Mouse (Mus musculus): ENCODE data around the gene Usp3. TPM values are rescaled to one million over a fixed set of nuclear protein-coding genes. Genes with fewer than 3 reads are reported as not detected.

Usp3 gene
- total RNA-seq, 2 experiments from 2014 or later = 13.2 to 15.4 TPM

DNA sequence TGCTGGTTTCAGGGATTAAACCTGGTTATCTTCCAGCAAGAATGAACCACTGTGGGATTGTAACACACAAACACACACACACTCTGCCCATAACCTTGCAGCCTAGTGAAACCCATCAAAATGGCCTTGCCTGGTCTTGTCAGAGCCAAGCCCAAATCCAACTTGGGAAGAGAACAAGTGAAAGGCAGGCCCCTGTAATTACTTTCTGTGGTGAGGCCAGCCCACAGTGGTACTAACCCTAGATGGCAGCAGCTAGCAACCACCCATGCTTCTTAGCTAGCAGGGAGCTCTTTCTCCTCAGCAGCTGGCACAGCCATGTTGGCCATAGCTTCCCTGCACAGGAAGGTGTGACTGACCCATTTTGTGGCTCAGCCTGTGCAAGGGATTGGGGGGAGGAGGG, 79.8 kb downstream of the Usp3 start:
- DNase-seq = no peak
- intact Hi-C loops (cut with DNase I) = loop anchor here (2.0 to 5.0 kb wide), 3 partner anchors 80 to 274 kb away; partner anchors contain the start of gene Usp3

DNA sequence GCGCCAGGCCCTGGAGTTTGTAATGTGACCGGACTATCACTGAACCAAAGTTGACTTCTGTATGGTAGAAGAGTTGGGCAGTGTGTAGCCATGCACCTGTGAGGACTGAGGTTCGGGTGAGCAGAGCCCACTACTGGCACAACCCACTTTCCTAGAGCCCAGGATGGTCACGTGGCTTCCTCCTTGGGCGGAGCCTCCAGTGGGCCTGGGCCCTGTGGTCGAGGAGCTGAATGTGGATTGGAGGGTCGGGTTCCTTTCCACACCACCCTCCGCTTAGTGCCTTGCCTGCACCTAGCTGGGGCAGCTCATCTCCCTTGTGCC, 80.6 kb downstream of the Usp3 start:
- intact Hi-C loops (cut with DNase I) = loop anchor here (2.0 to 5.0 kb wide), 3 partner anchors 80 to 275 kb away; partner anchors contain the start of gene Usp3
- peak; percentile 72 to 78 for DNase-seq

DNA sequence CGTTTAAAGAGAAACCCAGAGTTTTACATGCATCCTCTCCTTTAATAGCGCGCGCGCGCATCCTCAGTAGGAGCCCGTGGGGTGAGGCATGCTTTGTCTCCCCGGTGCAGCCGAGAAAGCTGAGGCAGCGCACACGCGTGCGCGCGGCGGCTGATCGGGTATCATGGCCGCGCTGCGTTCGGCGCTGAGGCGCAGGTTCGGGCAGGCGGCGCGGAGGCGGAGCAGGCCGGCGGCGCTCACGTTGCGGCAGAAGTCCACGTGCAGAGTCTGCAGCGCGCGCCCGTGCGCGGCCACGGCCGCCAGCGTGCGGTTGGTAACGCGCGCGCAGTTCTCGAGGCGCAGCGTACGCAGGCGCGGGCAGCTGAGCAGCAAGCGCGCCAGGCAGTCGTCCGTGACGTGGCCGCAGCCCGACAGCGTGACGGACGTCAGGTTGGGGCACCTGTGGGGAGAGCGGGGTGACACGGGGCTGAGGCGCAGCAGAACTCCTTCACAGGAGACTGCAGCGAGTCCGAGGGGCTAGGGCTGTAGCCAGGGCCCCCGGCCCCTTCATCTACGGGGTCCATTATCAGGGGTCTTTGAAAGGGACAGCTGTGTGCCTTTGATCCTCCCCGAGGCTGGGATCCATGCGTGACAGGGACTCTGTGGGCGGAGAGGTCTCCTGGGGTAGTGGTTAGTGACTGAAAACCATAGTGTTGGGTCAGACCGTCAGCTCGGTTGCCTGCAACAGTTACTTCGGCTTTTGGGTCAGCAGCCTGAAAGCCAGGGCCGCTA, 81.2 kb downstream of the Usp3 start:
- DNase-seq = peak; percentile 88
- intact Hi-C loops (cut with DNase I) = loop anchor here (2.0 to 5.0 kb wide), 3 partner anchors 81 to 276 kb away; partner anchors contain the start of gene Usp3

DNA sequence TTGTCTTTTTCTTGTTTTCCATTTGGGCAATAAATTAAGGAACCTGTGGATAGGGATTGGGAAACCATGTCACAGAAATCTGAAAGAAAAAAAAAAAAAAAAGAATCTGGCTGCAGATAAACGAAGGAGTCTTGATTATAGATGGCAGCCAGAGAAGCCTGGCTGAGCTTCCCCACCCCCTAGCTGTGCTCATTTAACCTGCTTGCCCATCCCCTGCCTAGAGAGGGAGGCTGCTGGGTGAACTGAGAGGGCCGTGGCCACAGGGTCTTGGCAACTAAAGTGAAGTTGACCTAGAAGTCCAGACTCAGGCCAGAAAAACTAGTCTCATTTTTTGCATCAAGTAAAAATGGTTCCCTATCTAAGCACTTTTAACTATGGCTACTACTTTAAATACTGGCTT, 82.0 kb downstream of the Usp3 start:
- no peak for DNase-seq
- intact Hi-C loops (cut with DNase I) = loop anchor here (5.0 kb wide), 2 partner anchors 101 to 276 kb away; no protein-coding TSS in a partner anchor

DNA sequence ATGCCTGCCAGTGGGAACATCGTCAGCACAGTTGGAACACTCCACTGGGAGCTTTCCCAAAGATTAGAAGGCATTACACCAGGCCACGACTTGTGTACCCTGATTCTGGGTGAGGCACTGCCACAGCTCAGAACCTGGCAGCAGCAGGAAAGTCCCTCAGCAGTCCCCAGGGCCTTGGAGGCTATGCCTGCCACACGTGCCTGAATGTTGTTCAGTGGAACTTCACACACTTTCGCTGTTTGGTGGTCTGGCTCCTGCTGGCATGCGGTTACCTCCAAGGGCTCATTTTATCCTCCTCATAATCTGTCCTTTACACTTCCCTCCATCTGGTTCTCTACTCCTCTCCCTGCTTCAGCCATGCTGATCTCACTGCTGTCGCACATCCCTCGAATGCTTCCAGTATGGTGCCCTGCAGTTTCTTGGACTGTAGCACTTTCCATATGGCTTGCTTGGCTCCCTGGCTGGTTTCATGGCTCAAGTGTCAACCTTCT, 82.5 kb downstream of the Usp3 start:
- intact Hi-C loops (cut with DNase I) = loop anchor here (5.0 kb wide), 2 partner anchors 102 to 277 kb away; no protein-coding TSS in a partner anchor
- no peak for DNase-seq

DNA sequence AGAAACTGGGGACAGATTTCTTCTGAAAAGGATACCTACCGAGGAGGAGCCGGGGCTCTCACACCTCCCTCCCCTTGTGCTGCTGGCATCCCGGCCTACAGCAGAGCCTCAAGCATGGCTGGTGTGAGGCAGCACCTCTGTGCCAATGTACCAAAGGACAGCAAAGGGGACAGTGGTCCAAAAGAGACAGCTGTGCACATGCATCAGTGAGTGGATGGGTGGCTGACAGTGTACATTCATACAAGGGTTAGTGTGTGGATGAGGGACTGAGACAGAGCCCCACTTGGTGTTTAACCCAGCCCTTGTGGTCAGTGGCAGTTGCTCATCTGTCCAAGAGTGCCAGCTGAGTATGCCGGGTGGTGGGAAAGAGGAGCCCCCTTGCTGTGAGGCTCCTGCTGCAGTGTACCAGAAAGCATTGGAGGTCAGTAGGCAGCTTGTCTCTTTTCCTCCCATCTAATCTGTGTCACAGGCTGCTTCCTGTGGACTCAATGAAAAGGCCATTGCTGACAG, 84.0 kb downstream of the Usp3 start:
- intact Hi-C loops (cut with DNase I) = loop anchor here (10.0 kb wide), 1 partner anchor 374 kb away; no protein-coding TSS in a partner anchor

DNA sequence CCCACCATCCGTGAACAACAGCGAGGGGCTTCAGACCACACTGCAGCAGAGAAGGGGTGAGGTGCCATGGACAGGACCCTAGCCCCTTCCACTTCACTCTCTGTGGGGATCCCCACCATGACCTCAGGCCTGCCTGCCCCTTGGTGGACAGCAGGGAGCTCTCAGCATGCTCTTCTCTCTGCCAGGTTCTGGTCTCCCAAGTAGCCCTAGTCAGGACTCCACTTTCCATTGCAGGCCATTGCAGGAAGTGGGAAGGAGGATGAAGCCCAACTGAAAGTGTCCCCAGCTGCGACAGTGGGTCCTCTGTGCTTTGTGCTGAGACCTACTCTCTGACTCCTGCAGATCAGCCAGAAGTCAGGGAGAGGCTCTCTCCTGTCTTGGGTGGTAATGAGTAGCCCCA, 85.3 kb downstream of the Usp3 start:
- intact Hi-C loops (cut with DNase I) = loop anchor here (10.0 kb wide), 1 partner anchor 373 kb away; no protein-coding TSS in a partner anchor
- DNase-seq = no peak

More for the DNA sequence above, 84.0 kb downstream of the Usp3 start:
- DNase-seq = no peak

DNA sequence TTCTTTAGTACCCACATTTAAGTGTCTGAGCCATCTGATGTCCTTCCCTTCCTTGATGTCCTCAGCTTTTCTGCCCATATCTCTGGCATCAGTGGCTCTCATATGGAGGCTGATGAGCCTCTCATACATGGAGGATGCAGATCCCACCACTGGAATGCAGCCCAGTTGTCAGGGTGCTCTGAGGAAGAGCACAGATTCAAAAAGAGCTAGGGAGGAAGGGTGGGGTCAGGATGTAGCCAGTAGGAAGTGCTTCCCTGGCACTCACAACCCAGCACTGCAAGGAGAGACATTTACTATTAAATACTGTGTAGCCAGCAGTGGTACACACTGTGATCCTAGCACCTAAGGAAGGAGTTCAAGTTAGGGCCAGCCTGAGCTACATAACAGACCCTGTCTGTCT, 86.5 kb downstream of the Usp3 start:
- intact Hi-C loops (cut with DNase I) = loop anchor here (10.0 kb wide), 1 partner anchor 372 kb away; no protein-coding TSS in a partner anchor
- DNase-seq = no peak

DNA sequence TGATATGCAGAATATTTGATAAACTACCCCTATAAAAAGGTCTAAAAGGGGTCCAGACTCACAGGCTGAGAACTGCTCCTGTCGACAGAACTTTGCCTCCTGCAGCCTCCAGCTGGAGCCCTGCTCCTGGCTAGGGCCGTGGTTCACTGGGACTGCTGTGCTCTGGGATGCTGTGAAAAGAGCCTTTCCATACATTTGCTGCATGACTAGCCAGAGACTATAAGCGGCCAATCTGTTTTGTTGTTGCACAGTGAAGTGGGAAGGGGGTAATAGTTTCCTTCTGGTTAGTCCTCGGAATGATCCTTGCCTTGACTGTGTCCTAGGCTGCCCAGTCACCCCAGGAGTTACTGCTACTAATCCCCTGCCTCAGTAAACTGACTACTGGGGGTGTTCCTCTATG, 86.9 kb downstream of the Usp3 start:
- intact Hi-C loops (cut with DNase I) = loop anchor here (10.0 kb wide), 1 partner anchor 371 kb away; no protein-coding TSS in a partner anchor

DNA sequence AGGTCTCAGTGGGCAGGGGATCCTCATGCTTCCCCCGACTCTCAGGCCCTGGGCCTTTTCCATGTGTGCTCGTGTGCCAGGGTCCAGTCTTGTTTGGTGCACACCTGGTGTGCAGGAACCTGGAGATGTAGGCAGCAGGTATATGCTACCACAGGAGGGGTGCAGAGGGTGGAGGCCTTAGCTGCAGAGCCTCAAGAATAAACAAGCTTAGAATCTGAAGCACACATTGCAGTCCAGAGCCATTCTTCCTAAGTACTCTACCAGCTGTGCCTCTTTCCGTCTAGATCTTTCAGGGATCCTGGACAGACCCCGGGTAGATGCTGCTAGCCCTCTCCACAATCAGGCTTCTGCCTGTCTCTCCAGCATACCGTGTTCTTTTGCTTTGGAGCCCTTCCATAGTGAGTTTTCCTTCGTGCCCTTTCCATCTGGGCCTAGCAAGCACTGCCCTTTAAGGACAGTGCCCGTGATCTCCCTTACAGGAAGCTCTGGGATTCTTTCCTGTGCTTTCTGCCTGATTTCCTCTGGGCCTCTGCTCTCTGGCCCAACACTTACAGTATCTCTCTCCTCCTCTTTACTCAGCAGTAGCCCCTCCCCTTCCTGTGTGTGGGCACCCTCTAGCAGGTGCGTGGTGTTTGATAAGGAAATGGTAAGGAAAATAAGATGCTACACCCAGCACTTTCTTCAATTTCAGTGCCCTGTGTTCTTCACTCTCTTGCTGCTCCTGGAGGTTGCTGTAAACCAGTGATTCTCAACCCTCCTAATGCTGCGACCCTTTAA, 87.6 kb downstream of the Usp3 start:
- DNase-seq = no peak
- intact Hi-C loops (cut with DNase I) = loop anchor here (10.0 kb wide), 1 partner anchor 371 kb away; no protein-coding TSS in a partner anchor

More for the DNA sequence above, 86.9 kb downstream of the Usp3 start:
- no peak for DNase-seq

DNA sequence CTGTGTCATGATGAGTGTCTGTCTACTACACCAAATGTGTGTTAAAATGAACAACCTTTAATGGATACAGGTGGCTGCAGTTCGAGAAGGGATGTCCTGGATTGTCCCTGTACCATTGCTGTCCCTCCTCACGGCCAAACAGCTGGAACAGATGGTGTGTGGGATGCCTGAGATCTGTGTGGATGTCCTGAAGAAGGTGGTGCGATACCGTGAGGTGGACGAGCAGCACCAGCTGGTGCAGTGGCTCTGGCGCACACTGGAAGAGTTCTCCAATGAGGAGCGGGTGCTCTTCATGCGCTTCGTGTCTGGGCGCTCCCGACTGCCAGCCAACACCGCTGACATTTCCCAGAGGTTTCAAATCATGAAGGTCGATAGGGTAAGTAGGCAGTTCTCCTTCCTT, 88.4 kb downstream of the Usp3 start:
- intact Hi-C loops (cut with DNase I) = loop anchor here (10.0 kb wide), 1 partner anchor 370 kb away; no protein-coding TSS in a partner anchor

DNA sequence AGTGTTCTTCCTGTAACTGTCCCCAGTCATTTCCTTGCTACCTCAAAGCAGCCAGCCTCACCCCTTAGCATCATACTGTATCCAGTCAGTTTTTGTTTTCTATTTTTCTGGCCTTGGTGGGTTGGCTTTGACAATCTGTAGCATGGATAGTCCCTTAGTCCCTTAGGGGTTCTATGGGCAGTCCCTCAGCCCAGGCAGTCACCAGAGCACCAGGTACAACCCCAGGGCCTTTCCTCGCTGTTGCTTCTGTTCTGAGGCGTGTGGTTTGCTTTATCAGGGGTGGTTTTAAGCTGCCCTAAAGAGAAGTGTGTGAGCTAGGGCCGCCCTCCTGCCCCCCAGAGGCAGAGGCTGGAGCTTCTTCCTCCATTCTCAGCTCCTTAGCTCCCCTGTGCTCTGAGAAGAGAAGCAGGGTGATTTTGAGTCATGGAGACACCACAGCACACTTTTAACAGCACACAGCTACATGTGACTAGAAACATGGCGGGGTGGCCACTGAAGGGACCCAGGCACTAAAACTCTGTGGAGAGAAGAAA, 89.0 kb downstream of the Usp3 start:
- no peak for DNase-seq
- intact Hi-C loops (cut with DNase I) = loop anchor here (10.0 kb wide), 1 partner anchor 369 kb away; no protein-coding TSS in a partner anchor

More for the DNA sequence above, 88.4 kb downstream of the Usp3 start:
- no peak for DNase-seq

DNA sequence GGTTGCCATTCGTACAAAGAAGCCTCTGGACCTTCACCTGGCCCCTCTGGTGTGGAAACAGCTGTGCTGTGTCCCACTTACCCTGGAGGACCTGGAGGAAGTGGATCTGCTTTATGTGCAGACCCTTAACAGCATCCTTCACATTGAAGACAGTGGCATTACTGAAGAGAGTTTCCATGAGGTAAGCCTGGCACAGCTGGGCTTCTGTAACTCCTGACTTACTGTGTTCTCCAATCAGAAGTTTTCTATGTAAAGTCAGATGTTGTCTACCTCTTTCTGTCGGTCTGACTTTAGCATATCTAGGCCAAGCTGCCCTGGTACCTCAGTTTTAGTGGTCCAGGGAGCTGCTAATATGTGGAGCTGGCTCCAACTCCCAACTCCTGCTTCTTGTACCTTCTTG, 91.7 kb downstream of the Usp3 start:
- intact Hi-C loops (cut with DNase I) = loop anchor here (10.0 kb wide), 1 partner anchor 366 kb away; no protein-coding TSS in a partner anchor
- DNase-seq = no peak

DNA sequence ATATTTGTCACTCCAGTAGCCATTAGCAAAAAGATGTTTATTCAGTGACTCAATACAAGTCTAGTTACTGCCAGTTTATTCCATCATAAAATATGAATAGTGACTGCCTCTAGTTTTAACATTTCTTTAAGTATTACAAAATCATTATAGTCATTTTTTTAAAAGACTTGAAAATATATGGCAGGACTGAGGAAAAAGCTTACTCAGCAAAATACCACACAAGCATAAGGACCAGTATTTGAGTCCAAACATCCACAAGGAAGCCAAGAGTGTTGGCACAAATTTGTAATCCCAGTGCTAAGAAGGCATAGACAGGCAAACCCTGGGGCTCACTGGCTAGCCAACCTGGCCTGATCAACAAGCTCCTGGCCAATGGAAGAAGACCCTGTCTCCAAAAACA, 99.0 kb downstream of the Usp3 start:
- no peak for DNase-seq

DNA sequence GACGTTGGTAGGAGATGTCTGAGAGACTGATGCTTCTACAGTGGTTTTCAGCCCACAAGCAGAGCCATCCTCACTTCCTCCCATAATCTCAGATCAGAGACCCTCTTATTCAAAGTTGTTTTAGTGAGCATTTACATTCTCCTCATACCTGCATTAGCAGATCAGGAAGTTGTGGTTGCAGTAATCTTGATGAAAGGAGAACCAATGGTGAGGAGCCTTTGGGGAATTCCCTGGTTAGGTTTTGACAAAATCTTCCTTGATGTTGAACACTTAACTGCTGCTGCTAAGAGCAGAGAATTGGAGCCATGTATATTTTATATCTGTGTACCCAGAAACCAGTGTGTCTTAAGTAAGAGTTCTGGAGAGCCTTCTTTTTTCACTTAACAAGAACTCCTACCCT, 100.6 kb downstream of the Usp3 start:
- intact Hi-C loops (cut with DNase I) = loop anchor here (5.0 kb wide), 2 partner anchors 35 to 75 kb away; no protein-coding TSS in a partner anchor

More for the DNA sequence above, 99.0 kb downstream of the Usp3 start:
- intact Hi-C loops (cut with DNase I) = loop anchor here (5.0 kb wide), 2 partner anchors 37 to 77 kb away; no protein-coding TSS in a partner anchor

DNA sequence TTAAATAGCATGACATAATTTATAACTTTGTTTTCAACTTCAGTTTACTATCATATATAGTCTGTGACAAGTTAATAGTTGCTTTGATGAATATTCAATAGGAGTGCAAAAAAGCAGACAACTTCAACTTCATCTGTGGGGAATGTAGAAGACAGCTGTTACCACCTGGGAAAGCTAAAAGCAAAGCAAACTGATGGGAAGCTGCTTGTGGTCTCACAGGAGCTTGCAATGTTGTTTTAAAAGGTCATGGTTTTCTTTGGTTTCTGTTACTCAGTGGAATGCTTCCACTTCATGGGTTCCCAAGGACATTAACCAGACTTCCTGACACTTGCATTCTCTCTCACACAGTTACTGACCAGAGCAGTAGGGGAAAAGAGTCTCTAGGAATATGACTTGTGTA, 104.2 kb downstream of the Usp3 start:
- intact Hi-C loops (cut with DNase I) = loop anchor here (5.0 kb wide), 1 partner anchor 41 kb away; no protein-coding TSS in a partner anchor

More for the DNA sequence above, 100.6 kb downstream of the Usp3 start:
- DNase-seq = no peak

DNA sequence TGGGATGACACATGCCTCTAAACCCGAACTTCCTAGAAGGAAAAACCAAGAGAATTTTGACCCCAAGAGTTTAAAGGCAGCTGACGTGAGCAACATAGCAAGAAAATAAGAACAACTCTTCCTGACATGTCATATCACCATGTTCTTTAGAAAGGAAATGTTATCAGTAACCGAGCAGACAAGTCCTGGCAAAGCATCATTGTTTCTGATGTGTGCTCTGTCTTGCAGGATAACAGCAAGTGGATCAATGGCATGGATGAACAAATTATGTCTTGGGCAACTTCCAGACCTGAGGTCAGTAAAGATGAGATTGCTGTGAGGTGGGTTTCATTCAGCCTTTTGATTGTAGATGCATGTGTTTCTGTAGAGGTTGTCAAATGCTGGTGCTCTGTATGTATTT, 109.5 kb downstream of the Usp3 start:
- intact Hi-C loops (cut with DNase I) = no loop called here
- no peak for DNase-seq

More for the DNA sequence above, 104.2 kb downstream of the Usp3 start:
- DNase-seq = no peak

DNA sequence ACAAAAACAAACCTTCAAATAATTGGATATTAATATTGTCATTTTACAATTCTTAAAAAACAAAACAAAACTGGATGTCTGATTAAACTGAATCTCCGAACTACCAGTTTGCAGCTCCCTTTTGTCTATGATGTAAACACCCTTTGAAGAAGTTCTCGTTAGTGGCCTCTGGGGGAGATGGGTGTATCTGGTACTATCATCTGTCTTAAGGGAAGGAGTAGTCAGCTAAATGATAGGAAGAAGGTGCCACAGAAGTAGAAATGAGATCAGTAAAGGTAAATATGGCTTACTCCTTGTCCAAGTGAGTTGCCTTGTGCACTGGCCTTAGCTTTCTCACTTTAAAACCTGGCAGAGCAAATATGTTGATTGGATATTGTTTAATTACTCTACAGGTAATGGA, 115.2 kb downstream of the Usp3 start:
- no peak for DNase-seq
- intact Hi-C loops (cut with DNase I) = loop anchor here (5.0 kb wide), 1 partner anchor 40 kb away; no protein-coding TSS in a partner anchor

DNA sequence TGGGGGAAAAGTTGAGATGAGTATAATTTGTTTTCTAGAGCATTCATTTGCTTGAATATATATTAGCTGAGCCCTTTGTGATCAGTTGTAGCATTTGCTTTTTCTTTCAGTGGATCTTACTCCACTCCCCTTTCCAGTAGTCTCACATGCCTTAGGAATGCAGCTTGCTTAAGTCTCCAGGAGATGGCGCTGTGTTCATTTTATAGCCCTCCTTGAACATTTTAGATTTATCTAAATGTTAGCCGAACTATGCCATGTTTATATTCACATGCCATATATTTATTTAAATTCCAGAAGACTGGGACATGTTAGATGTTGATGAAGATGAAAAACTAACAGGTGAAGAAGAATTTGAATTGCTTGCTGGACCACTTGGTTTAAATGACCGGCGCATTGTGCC, 127.9 kb downstream of the Usp3 start:
- no peak for DNase-seq

More for the DNA sequence above, 127.9 kb downstream of the Usp3 start:
- intact Hi-C loops (cut with DNase I) = loop anchor here (5.0 kb wide), 1 partner anchor 362 kb away; no protein-coding TSS in a partner anchor
